Mouse (Mus musculus) brain, embryonic 14.5 days (tissue): ENCODE data around the gene Medag.

Source experiments
- CTCF ChIP-seq: fragments of 200-500 bp; IDR thresholded peaks from 2 replicates; pipeline ENCODE4 v1.5.1; 2012; ENCODE audit warnings: inconsistent platforms, mild to moderate bottlenecking, moderate library complexity, borderline replicate concordance; ENCODE audit not compliant: insufficient read depth, insufficient read length; ENCODE audit errors: extremely low read depth
- POLR2A ChIP-seq: fragments of 200-500 bp; IDR thresholded peaks from 2 replicates; pipeline ENCODE4 v1.6.1; 2012; ENCODE audit warnings: mild to moderate bottlenecking, inconsistent platforms, borderline replicate concordance; ENCODE audit not compliant: poor library complexity, insufficient read depth, insufficient read length, severe bottlenecking; ENCODE audit errors: extremely low read depth

- TF ChIP-seq CTCF (no peak), POLR2A (no peak)
Measured at GRCm38 (mm10) chr5:149449406-149449805, 37.9 kb downstream of the Medag start.
